Mouse (Mus musculus) erythroblast, embryonic 14.5 days (primary cell): ENCODE measurements around the gene Mapk10.

Experiments used
- GATA1 ChIP-seq: IDR thresholded peaks from 2 replicates; pipeline ENCODE4 v1.6.1; 2012; ENCODE audit warnings: low read length, inconsistent platforms, mixed read lengths
- TAL1 ChIP-seq: IDR thresholded peaks from 3 replicates; pipeline ENCODE4 v1.6.1; 2012; ENCODE audit warnings: low read length, inconsistent platforms, mixed read lengths

- no peak for TF ChIP-seq GATA1
- TF ChIP-seq TAL1 = no peak
Measured at GRCm38 (mm10) chr5:102888482-102889162, 322.5 kb downstream of the Mapk10 start.
